Mouse (Mus musculus) kidney, adult 2 months (tissue): ENCODE data around the gene Grik1. TPM values are rescaled to one million over a fixed set of nuclear protein-coding genes. Genes with fewer than 3 reads are reported as not detected.

Source experiments
- DNase-seq: peaks from one replicate; pipeline ENCODE4 v3.0.0; 2021
- H3K27ac ChIP-seq: fragments of 200-500 bp; 2 replicates; pipeline ENCODE4 v1.5.1; 2012; ENCODE audit warnings: low read depth, low read length, control low read depth, inconsistent platforms; ENCODE audit not compliant: insufficient read depth
- H3K27me3 ChIP-seq: fragments of 200-500 bp; replicated peaks from 2 replicates; pipeline ENCODE4 v1.6.1; 2012; ENCODE audit warnings: mild to moderate bottlenecking, moderate library complexity, low read length, inconsistent platforms; ENCODE audit not compliant: control insufficient read depth, insufficient read depth
- H3K36me3 ChIP-seq: fragments of 200-500 bp; 2 replicates; pipeline ENCODE4 v1.6.1; 2012; ENCODE audit warnings: mild to moderate bottlenecking, moderate library complexity, low read length, inconsistent platforms; ENCODE audit not compliant: control insufficient read depth, insufficient read depth
- H3K4me1 ChIP-seq: fragments of 200-500 bp; 2 replicates; pipeline ENCODE4 v1.6.1; 2011; ENCODE audit warnings: low read length; ENCODE audit not compliant: control insufficient read depth, insufficient read depth
- H3K4me3 ChIP-seq: fragments of 200-500 bp; 2 replicates; pipeline ENCODE4 v1.5.1; 2011; ENCODE audit warnings: mild to moderate bottlenecking, low read depth, low read length, control low read depth; ENCODE audit not compliant: insufficient read depth
- CTCF ChIP-seq: fragments of 200-500 bp; conservative IDR thresholded peaks from 2 replicates; pipeline ENCODE4 v1.5.1; 2011; ENCODE audit warnings: low read depth, mild to moderate bottlenecking, control low read depth, low read length, moderate library complexity, mixed read lengths; ENCODE audit not compliant: insufficient read depth, insufficient read length
- POLR2A ChIP-seq: fragments of 200-500 bp; IDR thresholded peaks from one replicate; pipeline ENCODE4 v1.6.1; 2011; ENCODE audit warnings: low read depth, low read length, control low read depth
- WGBS: fragments of 180-500 bp; shearing (Covaris S2); methylation state at CpG from one replicate; pipeline ENCODE4 v1.1.7; 2018; 5-methylcytosine and 5-hydroxymethylcytosine counted together
- polyA plus RNA-seq: library from polyadenylated mRNA; depleted of rRNA; stranded (reverse); fragments of >200 nt; gene quantifications from 2 replicates; pipeline ENCODE4 v1.2.3, GENCODE M21; 2012

Gene Grik1
- polyA plus RNA-seq, 1 experiment = 0.03 TPM

GRCm38 (mm10) chr16:88042458-88042857 is 247.6 kb downstream of the Grik1 start:
- Histone ChIP-seq H3K27me3 (no peaks in the 10 kb centered on the region), H3K4me3 (no peak overlapping the region), H3K27ac (no peak overlapping the region), H3K4me1 (no peaks in the 10 kb centered on the region), H3K36me3 (no peaks in the 10 kb centered on the region)
- DNase-seq = no peak
- TF ChIP-seq POLR2A (no peak), CTCF (no peak)
- 20% methylated on average over 6 of the region's 6 CpGs for WGBS

GRCm38 (mm10) chr16:88038503-88039091 is 251.5 kb downstream of the Grik1 start:
- Histone ChIP-seq H3K27ac (no peak overlapping the region), H3K4me1 (no peaks in the 10 kb centered on the region), H3K4me3 (no peak overlapping the region), H3K27me3 (no peaks in the 10 kb centered on the region), H3K36me3 (no peaks in the 10 kb centered on the region)
- TF ChIP-seq CTCF = no peak
- no peak for TF ChIP-seq POLR2A
- 82% methylated on average over 11 of the region's 11 CpGs for WGBS
- no peak for DNase-seq

GRCm38 (mm10) chr16:87988805-87989204 is 301.3 kb downstream of the Grik1 start:
- DNase-seq = no peak
- Histone ChIP-seq H3K4me1 (no peaks in the 10 kb centered on the region), H3K27ac (no peak overlapping the region), H3K27me3 (no peaks in the 10 kb centered on the region), H3K4me3 (no peak overlapping the region), H3K36me3 (no peaks in the 10 kb centered on the region)
- whole genome bisulfite sequencing = 71% methylated on average over 2 of the region's 2 CpGs
- TF ChIP-seq POLR2A (no peak), CTCF (no peak)

- Histone ChIP-seq H3K4me1 (no peaks in the 10 kb centered on the region), H3K27ac (no peak overlapping the region), H3K36me3 (no peaks in the 10 kb centered on the region), H3K4me3 (no peak overlapping the region), H3K27me3 (no peaks in the 10 kb centered on the region)
- TF ChIP-seq CTCF (no peak), POLR2A (no peak)
- DNase-seq = no peak
These were observed 305.7 kb downstream of the Grik1 start for GRCm38 (mm10) chr16:87984201-87984870.

GRCm38 (mm10) chr16:87974076-87974443 is 316.0 kb downstream of the Grik1 start:
- no peaks in the 10 kb centered on the region for H3K4me1 ChIP-seq
- no peak overlapping the region for H3K4me3 ChIP-seq
- H3K36me3 ChIP-seq = no peaks in the 10 kb centered on the region
- WGBS = 81% methylated on average over 3 of the region's 3 CpGs
- H3K27me3 ChIP-seq = no peaks in the 10 kb centered on the region
- H3K27ac ChIP-seq = no peak overlapping the region
- DNase-seq = no peak
- TF ChIP-seq POLR2A (no peak), CTCF (no peak)

- DNase-seq = no peak
- no peak overlapping the region for H3K4me3 ChIP-seq
- no peaks in the 10 kb centered on the region for H3K27me3 ChIP-seq
- no peak overlapping the region for H3K27ac ChIP-seq
- H3K4me1 ChIP-seq = no peaks in the 10 kb centered on the region
- no peaks in the 10 kb centered on the region for H3K36me3 ChIP-seq
- 69% methylated on average over 2 of the region's 2 CpGs for WGBS
- TF ChIP-seq POLR2A = no peak
- TF ChIP-seq CTCF = no peak
These were observed 316.5 kb downstream of the Grik1 start for GRCm38 (mm10) chr16:87973394-87974075.

GRCm38 (mm10) chr16:87971911-87972310 is 318.2 kb downstream of the Grik1 start:
- Histone ChIP-seq H3K27me3 (no peaks in the 10 kb centered on the region), H3K4me1 (no peaks in the 10 kb centered on the region), H3K4me3 (no peak overlapping the region), H3K36me3 (no peaks in the 10 kb centered on the region), H3K27ac (no peak overlapping the region)
- DNase-seq = no peak
- WGBS = 49% methylated on average over 6 of the region's 6 CpGs
- TF ChIP-seq CTCF = no peak
- no peak for TF ChIP-seq POLR2A
